Mouse (Mus musculus): ENCODE measurements around the gene Nbea.

Nbea gene

GRCm38 (mm10) chr3:55819598-55819997 lies 363.9 kb downstream of the Nbea start:
- DNase-seq, result no peak

GRCm38 (mm10) chr3:55818082-55818481 lies 365.4 kb downstream of the Nbea start:
- DNase-seq, result no peak

- no peak for DNase-seq
These were observed 366.7 kb downstream of the Nbea start for GRCm38 (mm10) chr3:55816638-55817375.

- no peak for DNase-seq
These were observed 367.4 kb downstream of the Nbea start for GRCm38 (mm10) chr3:55816096-55816495.

- no peak for DNase-seq
These were observed 368.4 kb downstream of the Nbea start for GRCm38 (mm10) chr3:55814993-55815625.

GRCm38 (mm10) chr3:55794768-55795167 lies 388.7 kb downstream of the Nbea start:
- DNase-seq, result no peak

- DNase-seq, result peak; percentile 41
These were observed 389.5 kb downstream of the Nbea start for GRCm38 (mm10) chr3:55793842-55794575.

GRCm38 (mm10) chr3:55792251-55792650 lies 391.2 kb downstream of the Nbea start:
- DNase-seq, result no peak

- DNase-seq, result no peak
These were observed 392.9 kb downstream of the Nbea start for GRCm38 (mm10) chr3:55790609-55791008.

GRCm38 (mm10) chr3:55789856-55790255 lies 393.6 kb downstream of the Nbea start:
- no peak for DNase-seq

GRCm38 (mm10) chr3:55788621-55789201 lies 394.8 kb downstream of the Nbea start:
- no peak for DNase-seq

GRCm38 (mm10) chr3:55788214-55788586 lies 395.3 kb downstream of the Nbea start:
- no peak for DNase-seq

- DNase-seq, result peak; percentile 31
These were observed 395.9 kb downstream of the Nbea start for GRCm38 (mm10) chr3:55787487-55788213.

- no peak for DNase-seq
These were observed 396.5 kb downstream of the Nbea start for GRCm38 (mm10) chr3:55786835-55787486.

GRCm38 (mm10) chr3:55785981-55786725 lies 397.3 kb downstream of the Nbea start:
- no peak for DNase-seq

GRCm38 (mm10) chr3:55785266-55785980 lies 398.1 kb downstream of the Nbea start:
- no peak for DNase-seq

GRCm38 (mm10) chr3:55784101-55784500 lies 399.4 kb downstream of the Nbea start:
- DNase-seq, result no peak

GRCm38 (mm10) chr3:55783171-55784081 lies 400.1 kb downstream of the Nbea start:
- DNase-seq, result peak; percentile 18

- no peak for DNase-seq
These were observed 400.7 kb downstream of the Nbea start for GRCm38 (mm10) chr3:55782771-55783170.
